Mouse (Mus musculus) liver (tissue): ENCODE measurements at regions not wholly inside any gene's neighbourhood (a gene's known extent, or its start where the extent isn't known, plus 50 kb on each side); places are given as distances from the start of the nearest gene placed in this dataset.

Source experiments
- DNase-seq: peaks from one replicate; pipeline ENCODE4 v3.0.0-alpha.2; 2020; ENCODE audit warnings: mixed read lengths

DNA sequence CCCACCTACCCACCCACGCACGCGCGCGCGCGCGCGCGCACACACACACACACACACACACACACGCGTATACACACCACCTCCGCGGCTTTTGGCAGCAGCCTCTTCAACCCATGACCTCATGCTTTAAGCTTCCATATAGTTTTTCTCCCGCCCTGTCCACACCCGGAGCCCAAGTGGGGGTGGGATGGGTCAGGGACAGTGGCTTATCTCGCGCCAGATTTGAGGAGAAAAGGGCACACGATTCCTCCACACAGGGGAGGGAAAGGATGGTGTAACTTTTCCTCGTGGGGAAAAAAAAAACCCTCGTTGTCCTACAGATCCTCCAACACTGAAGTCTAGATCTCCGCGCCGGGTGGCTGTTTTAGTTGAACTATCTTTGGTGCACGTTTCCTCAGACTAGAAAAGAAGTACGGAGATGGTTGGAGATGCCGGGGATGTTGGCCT lies 128.8 kb upstream of the Ubr2 start:
- DNase-seq: no peak

- DNase-seq: no peak
Measured at GRCm38 (mm10) chr17:47138174-47138573, 127.8 kb upstream of the Ubr2 start.

DNA sequence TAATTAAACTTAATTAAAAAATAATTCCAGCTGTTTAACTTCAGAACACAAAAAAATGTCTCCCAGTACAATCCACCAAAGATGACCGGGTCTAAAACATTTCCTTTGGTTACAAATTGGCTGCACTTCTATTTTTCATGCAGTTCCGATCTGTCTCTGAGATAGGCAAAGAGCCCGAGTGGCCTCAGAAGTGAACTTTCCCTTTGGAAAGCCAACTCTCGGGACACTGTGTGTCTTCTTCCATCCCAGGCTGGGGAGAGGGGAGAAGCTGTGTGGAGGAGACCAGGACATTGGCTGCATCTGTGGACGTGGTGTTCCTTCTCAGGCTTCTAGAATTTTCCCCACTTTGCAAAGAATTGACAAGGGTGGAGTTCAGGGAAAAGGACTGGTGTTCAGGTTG lies 125.0 kb upstream of the Ubr2 start:
- DNase-seq: no peak

GRCm38 (mm10) chr17:47133785-47134184 lies 123.4 kb upstream of the Ubr2 start:
- DNase-seq: no peak

GRCm38 (mm10) chr17:47127571-47127970 lies 117.2 kb upstream of the Ubr2 start:
- no peak for DNase-seq

GRCm38 (mm10) chr17:47123576-47123975 lies 113.2 kb upstream of the Ubr2 start:
- DNase-seq: no peak

DNA sequence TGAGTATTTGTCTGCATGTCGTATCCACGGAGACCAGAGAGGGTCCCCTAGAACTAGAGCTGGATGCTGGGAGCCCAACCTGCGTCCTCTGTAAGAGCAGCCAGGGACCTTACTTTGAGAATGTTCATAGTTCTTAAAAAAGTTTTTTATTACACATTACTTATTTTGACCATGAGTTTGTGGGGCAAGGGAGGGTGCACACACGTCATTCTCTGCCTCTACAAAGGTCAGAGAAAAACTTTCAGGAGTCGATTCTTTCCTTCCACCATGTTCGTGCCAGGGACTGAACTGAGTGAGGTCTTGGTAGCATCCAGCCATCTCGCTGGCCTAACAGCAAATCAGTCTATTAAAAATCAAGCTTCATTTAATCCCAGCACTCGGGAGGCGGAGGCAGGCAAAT lies 111.9 kb upstream of the Ubr2 start:
- DNase-seq: no peak

DNA sequence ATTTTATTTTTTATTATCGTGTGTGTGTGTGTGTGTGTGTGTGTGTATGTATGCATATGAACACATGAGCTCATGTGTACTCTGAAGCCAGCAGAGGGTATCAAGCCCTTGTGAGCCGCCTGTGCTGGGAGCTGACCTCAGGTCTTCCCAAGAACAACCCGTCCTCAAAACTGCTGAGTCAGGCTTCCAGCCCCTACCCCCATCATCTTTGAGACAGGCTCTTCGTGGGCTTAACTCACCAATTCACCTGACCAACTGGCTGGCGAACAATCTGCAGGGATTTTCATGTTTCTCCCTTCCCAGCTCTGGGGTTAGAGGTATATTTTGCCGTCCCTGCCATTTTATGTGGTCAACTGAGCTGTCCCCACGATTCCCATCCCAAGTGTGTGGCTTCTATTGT lies 107.7 kb upstream of the Ubr2 start:
- no peak for DNase-seq

GRCm38 (mm10) chr17:47115754-47116153 lies 105.4 kb upstream of the Ubr2 start:
- peak; percentile 35 for DNase-seq

DNA sequence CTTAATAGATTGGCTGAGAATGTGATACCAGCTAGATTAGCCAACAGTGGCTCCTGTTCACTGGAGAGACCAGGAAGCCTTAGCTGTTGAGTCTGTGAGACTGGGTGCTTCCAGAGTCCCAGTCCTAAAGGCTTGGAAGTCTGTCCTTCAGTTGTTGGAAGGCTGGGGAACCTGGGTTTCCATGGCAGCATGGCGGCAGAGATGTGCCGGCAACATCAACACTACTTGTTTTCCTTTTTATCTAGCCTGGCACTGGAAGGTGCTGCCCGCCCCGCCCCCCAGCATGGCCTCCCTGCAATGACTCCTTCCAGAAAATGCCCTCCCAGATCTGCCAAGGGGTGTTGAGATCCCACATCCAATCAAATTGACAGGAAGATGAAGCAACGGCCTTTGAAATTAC lies 104.8 kb upstream of the Ubr2 start:
- no peak for DNase-seq

DNA sequence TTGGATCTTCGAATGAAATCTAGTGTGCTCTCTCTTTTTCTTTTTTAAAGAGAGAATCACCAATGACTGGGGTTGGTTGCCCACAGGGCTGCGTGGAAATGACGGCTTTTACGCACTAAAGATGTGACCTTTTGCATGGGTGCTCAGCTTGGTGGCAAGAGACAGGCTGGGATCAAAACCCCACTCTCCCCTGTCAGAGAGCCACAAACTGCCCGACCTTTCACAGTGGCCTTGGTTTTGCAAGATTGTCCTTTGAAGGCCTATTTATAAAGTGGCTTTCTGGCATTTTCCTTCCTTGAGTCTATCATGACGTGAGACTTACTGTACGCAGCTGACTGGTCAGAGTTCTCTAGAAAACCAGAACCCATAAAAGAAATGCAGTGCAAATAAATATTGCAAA lies 104.4 kb upstream of the Ubr2 start:
- DNase-seq: no peak

GRCm38 (mm10) chr17:47112556-47113225 lies 102.3 kb upstream of the Ubr2 start:
- DNase-seq: peak; percentile 19

- no peak for DNase-seq
Measured at GRCm38 (mm10) chr17:47110836-47111235, 100.5 kb upstream of the Ubr2 start.

DNA sequence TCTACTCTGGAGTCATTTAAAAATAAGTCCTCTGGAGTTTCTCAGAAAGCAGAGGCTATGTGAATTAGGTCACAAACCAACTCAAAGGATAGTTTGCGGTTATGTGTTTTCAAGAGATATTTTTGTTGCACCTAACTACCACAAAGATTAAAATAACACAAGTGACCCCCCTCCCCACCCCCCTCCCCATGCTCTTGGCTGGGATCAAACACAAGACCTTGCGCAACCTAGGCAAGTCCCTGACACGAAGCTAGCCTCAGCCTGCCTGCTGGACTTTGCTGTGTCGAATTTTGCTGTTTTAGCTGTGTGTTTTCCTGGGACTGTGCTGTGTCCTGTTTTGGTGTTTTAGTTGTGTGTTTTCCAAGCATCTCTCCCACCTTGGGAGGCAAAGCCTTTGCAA lies 94.0 kb upstream of the Ubr2 start:
- DNase-seq: peak; percentile 13

DNA sequence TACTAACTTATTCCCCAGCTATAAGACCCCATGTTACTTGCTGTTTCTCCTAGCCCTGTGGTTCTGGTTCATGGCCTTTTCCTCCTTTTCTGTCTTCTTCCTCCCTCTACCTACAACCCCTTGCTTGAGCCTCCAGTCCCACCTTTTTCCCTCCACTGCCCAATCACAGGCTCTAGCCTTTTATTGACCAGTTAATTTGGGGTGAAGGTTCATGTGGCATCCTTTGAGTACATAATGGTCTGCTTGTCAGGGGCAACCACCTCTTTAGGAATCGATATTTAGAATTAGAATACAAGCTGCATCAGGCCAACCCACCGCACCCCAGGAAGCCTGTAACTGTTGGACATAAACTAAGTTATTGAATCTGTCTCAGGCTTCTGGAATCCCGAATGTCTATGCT lies 84.8 kb upstream of the Ubr2 start:
- no peak for DNase-seq

GRCm38 (mm10) chr17:47092076-47092475 lies 81.7 kb upstream of the Ubr2 start:
- no peak for DNase-seq

GRCm38 (mm10) chr17:47089769-47090168 lies 79.4 kb upstream of the Ubr2 start:
- peak; percentile 14 for DNase-seq

DNA sequence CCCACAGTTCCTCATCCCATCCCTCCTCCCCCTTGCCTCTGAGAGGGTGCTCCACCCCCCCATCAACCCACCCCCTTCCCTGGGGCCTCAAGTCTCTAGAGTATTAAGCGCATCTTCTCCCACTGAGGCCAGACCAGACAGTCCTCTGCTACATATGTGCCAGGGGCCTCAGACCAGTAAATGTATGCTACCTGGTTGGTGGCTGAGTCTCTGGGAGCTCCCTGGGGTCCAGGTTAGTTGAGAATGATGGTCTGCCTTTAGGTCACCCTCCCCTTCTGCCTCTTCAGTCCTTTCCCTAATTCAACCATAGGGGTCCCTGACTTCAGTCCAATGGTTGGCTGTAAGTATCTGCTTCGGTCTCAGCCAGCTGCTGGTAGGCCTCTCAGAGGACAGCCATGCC lies 58.9 kb upstream of the Ubr2 start:
- no peak for DNase-seq

DNA sequence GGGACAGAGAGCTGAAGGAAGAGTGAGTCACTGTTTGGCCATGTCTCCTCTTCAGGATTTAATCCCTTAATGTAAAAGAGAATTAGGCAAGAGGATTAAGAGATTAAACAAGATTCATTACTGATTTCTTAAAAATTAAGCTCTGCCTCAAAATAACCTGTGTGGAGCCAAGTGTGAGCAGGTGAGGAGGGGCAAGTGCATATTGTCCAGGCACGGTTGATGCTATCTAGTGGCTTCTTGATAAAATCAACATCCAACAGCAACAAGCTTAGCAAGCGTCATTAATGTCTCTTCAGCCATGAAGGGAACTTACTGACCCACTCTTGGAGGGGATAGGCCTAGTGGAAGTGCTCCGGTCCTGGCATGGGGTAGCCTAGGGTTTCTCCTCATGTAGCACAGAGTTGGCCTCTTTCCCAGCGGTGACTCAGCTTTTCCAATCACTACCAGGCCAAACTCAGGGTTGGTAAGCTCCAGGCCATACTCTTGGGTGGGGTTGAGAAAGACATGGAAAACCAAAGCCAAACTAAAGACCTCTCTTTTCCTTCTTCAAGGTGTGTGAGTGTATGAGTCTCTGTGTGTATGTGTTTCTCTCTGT lies 55.0 kb upstream of the Ubr2 start:
- no peak for DNase-seq

DNA sequence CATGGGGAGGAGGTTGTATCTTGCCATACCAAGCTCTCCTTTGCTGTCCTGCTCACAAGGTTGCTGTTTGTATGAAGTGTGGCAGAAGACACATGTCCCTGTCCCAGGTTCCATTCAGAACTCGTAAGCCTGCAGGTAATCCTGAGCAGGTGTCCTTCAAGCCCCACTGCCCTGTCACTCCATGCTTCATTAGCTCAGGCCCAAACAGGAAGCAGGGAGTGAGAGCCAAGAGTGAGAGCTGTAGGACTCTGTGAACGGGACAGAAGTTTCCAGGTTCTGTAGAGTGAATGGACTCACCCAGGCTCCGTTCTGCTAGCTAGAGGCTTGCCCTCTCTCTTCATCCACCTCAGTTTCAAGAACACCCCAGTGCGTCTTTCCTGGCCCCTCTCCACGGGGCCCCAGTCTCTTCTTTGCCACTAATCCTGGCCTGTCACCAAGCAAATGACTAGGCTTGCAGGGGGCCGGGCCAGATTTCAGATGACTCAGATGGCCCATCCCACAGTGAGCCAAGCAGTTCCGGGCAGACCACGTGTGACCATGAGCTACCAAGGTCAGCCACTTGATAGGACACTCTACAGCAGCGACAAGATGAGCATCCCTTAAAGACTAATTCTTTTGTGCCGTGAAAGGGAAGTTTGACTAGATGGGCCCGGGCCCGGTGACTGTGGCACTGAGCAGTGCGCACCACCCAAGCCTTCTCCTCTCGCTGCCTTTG lies 54.4 kb upstream of the Ubr2 start:
- DNase-seq: no peak

GRCm38 (mm10) chr17:47064006-47064405 lies 53.6 kb upstream of the Ubr2 start:
- DNase-seq: no peak

DNA sequence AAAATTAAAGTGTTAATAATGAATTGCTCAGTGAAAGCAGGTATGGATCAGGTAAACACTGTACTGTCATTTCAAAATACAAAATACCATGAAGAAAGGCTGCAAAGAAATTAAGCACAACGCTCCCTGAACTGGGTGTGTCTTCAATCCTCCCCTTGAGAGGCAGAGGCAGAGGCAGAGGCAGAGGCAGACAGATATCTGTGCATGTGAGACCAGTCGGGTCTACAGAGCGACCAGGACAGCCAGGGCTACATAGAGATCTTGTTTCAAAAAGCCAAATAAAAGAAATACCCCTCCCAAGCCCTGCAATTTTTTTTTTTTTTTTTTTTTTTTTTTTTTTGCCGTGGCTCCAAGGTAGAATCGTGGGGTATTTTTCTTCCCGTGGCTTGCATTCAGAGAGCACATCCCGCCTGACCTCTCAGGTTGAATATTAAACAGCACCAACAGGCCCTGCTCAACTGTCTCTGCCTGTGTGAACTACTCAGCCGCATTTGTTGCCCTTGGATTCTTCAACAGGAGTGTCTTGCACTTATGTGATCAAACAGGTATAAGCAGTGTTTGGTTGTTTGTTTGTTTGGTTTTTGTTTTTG lies 50.8 kb upstream of the Ubr2 start:
- no peak for DNase-seq
